Mouse (Mus musculus): ENCODE data around the gene Olah.
"Not testable (repeated sequence)": the region's sequence is repeated elsewhere in the genome, so short reads cannot be mapped to it uniquely, and the experiment has no call there.

Gene Olah

GRCm38 (mm10) chr2:3397110-3397509, at the start of gene Olah:
TSS of gene Olah (minus strand) at chr2:3397210.
- DNase-seq (ENCODE audit: low read depth, low spot score): not testable (repeated sequence)

- no peak for DNase-seq (ENCODE audit: low read depth, low spot score)
Measured at GRCm38 (mm10) chr2:3445984-3446383, 49.0 kb upstream of the Olah start.

GRCm38 (mm10) chr2:3444206-3444605, 47.2 kb upstream of the Olah start:
- no peak for DNase-seq (ENCODE audit: low read depth, low spot score)

GRCm38 (mm10) chr2:3437956-3438355, 40.9 kb upstream of the Olah start:
- DNase-seq (ENCODE audit: low read depth, low spot score): no peak

- DNase-seq (ENCODE audit: low read depth, low spot score): no peak
Measured at GRCm38 (mm10) chr2:3435369-3436061, 38.5 kb upstream of the Olah start.

- DNase-seq (ENCODE audit: low read depth, low spot score): no peak
Measured at GRCm38 (mm10) chr2:3430956-3431355, 33.9 kb upstream of the Olah start.

GRCm38 (mm10) chr2:3424579-3424910, 27.5 kb upstream of the Olah start:
- DNase-seq (ENCODE audit: low read depth, low spot score): peak; percentile 40

- peak; percentile 94 for DNase-seq (ENCODE audit: low read depth, low spot score)
Measured at GRCm38 (mm10) chr2:3423841-3424578, 27.0 kb upstream of the Olah start, which contains the start of gene Dclre1c. TSS of gene Dclre1c (plus strand) at chr2:3424131.

GRCm38 (mm10) chr2:3422548-3422947, 25.5 kb upstream of the Olah start, which contains the start of gene Meig1:
TSS of gene Meig1 (minus strand) at chr2:3422648.
- DNase-seq (ENCODE audit: low read depth, low spot score): no peak

GRCm38 (mm10) chr2:3420157-3420556, 23.1 kb upstream of the Olah start:
- DNase-seq (ENCODE audit: low read depth, low spot score): no peak

- DNase-seq (ENCODE audit: low read depth, low spot score): peak; percentile 96
Measured at GRCm38 (mm10) chr2:3418883-3419431, 21.9 kb upstream of the Olah start.

- no peak for DNase-seq (ENCODE audit: low read depth, low spot score)
Measured at GRCm38 (mm10) chr2:3415676-3416075, 18.7 kb upstream of the Olah start.

GRCm38 (mm10) chr2:3414241-3414640, 17.2 kb upstream of the Olah start:
- peak; percentile 72 for DNase-seq (ENCODE audit: low read depth, low spot score)

GRCm38 (mm10) chr2:3407756-3408155, 10.7 kb upstream of the Olah start:
- DNase-seq (ENCODE audit: low read depth, low spot score): no peak

- DNase-seq (ENCODE audit: low read depth, low spot score): no peak
Measured at GRCm38 (mm10) chr2:3405981-3406380, 9.0 kb upstream of the Olah start.

GRCm38 (mm10) chr2:3391945-3392344, 5.1 kb downstream of the Olah start:
- no peak for DNase-seq (ENCODE audit: low read depth, low spot score)

- no peak for DNase-seq (ENCODE audit: low read depth, low spot score)
Measured at GRCm38 (mm10) chr2:3387105-3387860, 9.7 kb downstream of the Olah start.

GRCm38 (mm10) chr2:3365127-3365526, 31.9 kb downstream of the Olah start:
- no peak for DNase-seq (ENCODE audit: low read depth, low spot score)

- DNase-seq (ENCODE audit: low read depth, low spot score): no peak
Measured at GRCm38 (mm10) chr2:3361067-3361466, 35.9 kb downstream of the Olah start.

GRCm38 (mm10) chr2:3357887-3358286, 39.1 kb downstream of the Olah start:
- DNase-seq (ENCODE audit: low read depth, low spot score): no peak

GRCm38 (mm10) chr2:3356311-3356710, 40.7 kb downstream of the Olah start:
- DNase-seq (ENCODE audit: low read depth, low spot score): no peak

GRCm38 (mm10) chr2:3355793-3356192, 41.2 kb downstream of the Olah start:
- DNase-seq (ENCODE audit: low read depth, low spot score): no peak
